Comparison of ENCODE assay signal across 12 mouse cellular contexts in the genomic region with DNA sequence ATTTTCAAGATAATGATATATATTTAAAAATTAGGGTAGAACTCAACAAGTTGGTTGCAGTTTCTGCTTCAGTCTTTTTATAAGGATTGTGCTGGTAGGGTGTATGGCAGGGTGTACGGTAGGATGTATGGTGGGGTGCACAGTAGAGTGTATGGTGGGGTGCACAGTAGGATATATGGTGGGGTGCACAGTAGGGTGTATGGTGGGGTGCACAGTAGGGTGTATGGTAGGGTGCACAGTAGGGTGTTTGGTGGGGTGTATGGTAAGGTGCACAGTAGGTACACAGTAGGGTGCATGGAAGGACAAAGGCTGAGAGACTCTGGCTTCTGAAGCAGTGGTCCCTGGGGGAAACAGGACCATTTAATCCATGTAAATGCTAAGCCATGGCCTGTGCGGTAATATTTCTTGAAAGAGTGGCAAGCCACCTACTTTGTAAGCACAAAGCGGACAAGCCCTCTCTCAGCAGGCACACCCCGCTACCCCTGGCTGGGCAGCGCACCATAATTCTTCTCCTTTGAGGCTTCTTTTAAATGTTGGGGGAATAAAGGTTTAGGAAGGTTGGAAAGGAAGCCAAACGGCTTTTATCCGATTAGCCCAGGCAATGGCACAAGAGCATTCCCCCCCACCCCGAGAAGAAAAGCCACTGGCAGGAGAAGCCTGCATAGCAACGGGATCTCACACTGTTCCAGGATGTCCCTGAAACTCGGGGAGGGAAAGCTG. TPM values are rescaled to one million over a fixed set of nuclear protein-coding genes. Genes with fewer than 3 reads are reported as not detected.
A peak's percentile ranks its signal among the peaks of the same experiment; 100 is the strongest.
DNase-seq lines count a peak whose midpoint lies in the region; ATAC-seq and TF ChIP-seq lines count a peak whose summit lies in the region.
"Had no signal": no experiment of that assay in that cellular context is flagged by ENCODE, and none has a peak within 500 bp of the region (broad histone marks: within the 10 kb centered on the region; RNA-seq: fewer than 3 reads in every experiment).

No protein-coding gene starts in this region.

- DNase-seq in kidney, adult 11 months = no peak
- DNase-seq in forebrain, postnatal 0 days = peak; percentile 28
- peak; percentile 45 for DNase-seq in midbrain, embryonic 10.5 days (ENCODE audit: low spot score)
- DNase-seq in thymus, postnatal 14 days = no peak
- DNase-seq in layer of hippocampus, adult 2 months (ENCODE audit: low spot score in 2 of 2) = no peak
- DNase-seq: cerebellum, adult 2 months; lung, postnatal 14 days had no signal

- no peak for TF ChIP-seq CTCF in forebrain, postnatal 0 days (IDR thresholded peaks at IDR 0.05; ENCODE audit: low read depth)
- no peak for TF ChIP-seq CTCF in layer of hippocampus, adult 2 months (conservative IDR thresholded peaks at IDR 0.05)

- no peaks in the 10 kb centered on the region for H3K36me3 ChIP-seq in kidney, embryonic 16.5 days (ENCODE audit: insufficient read depth, low read length)
- H3K36me3 ChIP-seq in forebrain, postnatal 0 days (ENCODE audit: insufficient read depth) = no peaks in the 10 kb centered on the region
- H3K36me3 ChIP-seq in midbrain, embryonic 10.5 days = no peaks in the 10 kb centered on the region
- H3K36me3 ChIP-seq in neural tube, embryonic 15.5 days = no peaks in the 10 kb centered on the region
- H3K36me3 ChIP-seq in intestine, embryonic 16.5 days (ENCODE audit: control insufficient read depth, insufficient read depth, low read length) = no peaks in the 10 kb centered on the region

- 25% methylated on average over 10 of the region's 10 CpGs for WGBS in kidney, embryonic 16.5 days
- WGBS in forebrain, postnatal 0 days = 11% methylated on average over 10 of the region's 10 CpGs
- 18% methylated on average over 10 of the region's 10 CpGs for WGBS in midbrain, embryonic 10.5 days
- WGBS in neural tube, embryonic 15.5 days = 15% methylated on average over 10 of the region's 10 CpGs
- 38% methylated on average over 10 of the region's 10 CpGs for WGBS in intestine, embryonic 16.5 days

- H3K9me3 ChIP-seq in kidney, embryonic 16.5 days (ENCODE audit: low read length) = peaks cover 6% of the 10 kb centered on the region
- H3K9me3 ChIP-seq in forebrain, postnatal 0 days (ENCODE audit: low read length) = no peaks in the 10 kb centered on the region
- H3K9me3 ChIP-seq in midbrain, embryonic 10.5 days (replicated peaks) = no peaks in the 10 kb centered on the region; the same call in 1 of the 2 replicates
- H3K9me3 ChIP-seq in neural tube, embryonic 15.5 days (replicated peaks) = peaks cover 3% of the 10 kb centered on the region; the same call in 1 of the 2 replicates
- H3K9me3 ChIP-seq in intestine, embryonic 16.5 days (ENCODE audit: control insufficient read depth, low read length) = no peaks in the 10 kb centered on the region

- peaks cover 21% of the 10 kb centered on the region for H3K4me1 ChIP-seq in kidney, embryonic 16.5 days (ENCODE audit: insufficient read depth, low read length)
- H3K4me1 ChIP-seq in forebrain, postnatal 0 days (ENCODE audit: insufficient read depth) = no peaks in the 10 kb centered on the region; the same call in 1 of the 2 replicates
- peaks cover 23% of the 10 kb centered on the region for H3K4me1 ChIP-seq in midbrain, embryonic 10.5 days
- peaks cover 9% of the 10 kb centered on the region for H3K4me1 ChIP-seq in neural tube, embryonic 15.5 days
- H3K4me1 ChIP-seq in intestine, embryonic 16.5 days (ENCODE audit: control insufficient read depth, insufficient read depth, low read length) = no peaks in the 10 kb centered on the region

- no peaks in the 10 kb centered on the region for H3K27me3 ChIP-seq in kidney, embryonic 16.5 days (ENCODE audit: insufficient read depth, low read length)
- H3K27me3 ChIP-seq in forebrain, postnatal 0 days (ENCODE audit: insufficient read depth, low read length) = no peaks in the 10 kb centered on the region
- peaks cover 13% of the 10 kb centered on the region; the same call in 1 of the 2 replicates for H3K27me3 ChIP-seq in midbrain, embryonic 10.5 days (ENCODE audit: low read depth, poor library complexity, severe bottlenecking)
- H3K27me3 ChIP-seq in neural tube, embryonic 15.5 days (replicated peaks) = no peaks in the 10 kb centered on the region
- no peaks in the 10 kb centered on the region; the same call in 1 of the 2 replicates for H3K27me3 ChIP-seq in intestine, embryonic 16.5 days (replicated peaks; ENCODE audit: control insufficient read depth, insufficient read depth, low read length)

- no peak overlapping the region for H3K9ac ChIP-seq in kidney, embryonic 16.5 days (replicated peaks; ENCODE audit: low read length)
- H3K9ac ChIP-seq in forebrain, postnatal 0 days = no peak overlapping the region
- H3K9ac ChIP-seq in neural tube, embryonic 15.5 days (replicated peaks) = no peak overlapping the region
- H3K9ac ChIP-seq in intestine, embryonic 16.5 days (ENCODE audit: low read depth, low read length) = no peak overlapping the region

- H3K4me2 ChIP-seq in kidney, embryonic 16.5 days (replicated peaks; ENCODE audit: low read depth, low read length) = no peak overlapping the region
- H3K4me2 ChIP-seq in forebrain, postnatal 0 days (ENCODE audit: low read depth) = no peak overlapping the region
- H3K4me2 ChIP-seq in neural tube, embryonic 15.5 days = no peak overlapping the region
- H3K4me2 ChIP-seq in intestine, embryonic 16.5 days (ENCODE audit: low read depth, low read length) = no peak overlapping the region
- H3K4me2 ChIP-seq: liver, embryonic 11.5 days had no signal

- no peak overlapping the region for H3K4me3 ChIP-seq in kidney, embryonic 16.5 days (ENCODE audit: low read length)
- no peak overlapping the region for H3K4me3 ChIP-seq in forebrain, postnatal 0 days (ENCODE audit: low read depth, low read length)
- peak overlapping the region; percentile 9 for H3K4me3 ChIP-seq in midbrain, embryonic 10.5 days
- no peak overlapping the region for H3K4me3 ChIP-seq in neural tube, embryonic 15.5 days (replicated peaks)
- no peak overlapping the region for H3K4me3 ChIP-seq in intestine, embryonic 16.5 days (ENCODE audit: low read length)
- no peak overlapping the region for H3K4me3 ChIP-seq in layer of hippocampus, adult 2 months

- peak overlapping the region; percentile 48; the same call in 1 of the 2 replicates for H3K27ac ChIP-seq in kidney, embryonic 16.5 days (ENCODE audit: low read length)
- H3K27ac ChIP-seq in forebrain, postnatal 0 days (ENCODE audit: low read depth, low read length) = no peak overlapping the region
- H3K27ac ChIP-seq in midbrain, embryonic 10.5 days (replicated peaks) = peak overlapping the region; percentile 38
- H3K27ac ChIP-seq in neural tube, embryonic 15.5 days (replicated peaks) = peak overlapping the region; percentile 76
- H3K27ac ChIP-seq in intestine, embryonic 16.5 days (ENCODE audit: low read length) = no peak overlapping the region
- no peak overlapping the region for H3K27ac ChIP-seq in layer of hippocampus, adult 2 months
- H3K27ac ChIP-seq: stomach, postnatal 0 days had no signal

- ATAC-seq in kidney, embryonic 16.5 days (ENCODE audit: low FRiP score, low TSS enrichment) = peak; percentile 62; the same call in 1 of the 2 replicates
- ATAC-seq in forebrain, postnatal 0 days = 0 out of 2 replicates have a peak, but pooled peaks have one; percentile 43
- peak; percentile 68 for ATAC-seq in neural tube, embryonic 15.5 days (ENCODE audit: low FRiP score)
- no peak for ATAC-seq in intestine, embryonic 16.5 days

RNA-seq across cellular contexts. Expression of gene Slc45a1, which starts 25.3 kb away (rescaled TPM):
- polyA plus RNA-seq in kidney, embryonic 16.5 days (2015; fragmentation: Nextera tagmentation; extraction: Ambion mirVana) = 0.12 and 0.17 TPM in 2 replicates
- 30.5 and 37.2 TPM in 2 replicates for total RNA-seq in forebrain, postnatal 0 days (2014; rRNA removed)
- 38.9 and 43.9 TPM in 2 replicates for polyA plus RNA-seq in forebrain, postnatal 0 days (2015; fragmentation: Nextera tagmentation; extraction: Ambion mirVana)
- 1.7 and 4.4 TPM in 2 replicates for polyA plus RNA-seq in midbrain, embryonic 10.5 days (2016; fragmentation: Nextera tagmentation; extraction: Ambion mirVana)
- 37.9 and 47.8 TPM in 2 replicates for polyA plus RNA-seq in neural tube, embryonic 15.5 days (2015; fragmentation: Nextera tagmentation; extraction: Ambion mirVana)
- polyA plus RNA-seq in intestine, embryonic 16.5 days (2015; fragmentation: Nextera tagmentation; extraction: Ambion mirVana) = 0.93 and 1.0 TPM in 2 replicates
- 10 to 100 TPM; 39.7 to 40.1 TPM for total RNA-seq in layer of hippocampus, adult 2 months (2021)

Comparison
In these comparisons a context has a peak if more than half of its experiments do, and no peak if none do; other contexts are left out.
1. H3K27ac ChIP-seq: peak in kidney, embryonic 16.5 days (single experiment), midbrain, embryonic 10.5 days (single experiment) and neural tube, embryonic 15.5 days (single experiment); none in forebrain, postnatal 0 days (single experiment), intestine, embryonic 16.5 days (single experiment) and layer of hippocampus, adult 2 months (single experiment).
2. DNase-seq: peak in forebrain, postnatal 0 days (single experiment) and midbrain, embryonic 10.5 days (single experiment); none in kidney, adult 11 months (single experiment), thymus, postnatal 14 days (single experiment) and layer of hippocampus, adult 2 months (0 of 2).